Mouse (Mus musculus) intestine, embryonic 16.5 days (tissue): ENCODE data around the gene Ncf2. TPM values are rescaled to one million over a fixed set of nuclear protein-coding genes. Genes with fewer than 3 reads are reported as not detected.

ENCODE experiments used
- ATAC-seq: fragments of 200-750 bp; cut with Nextera tagmentation; 2 replicates; pipeline ENCODE4 v1.8.0; 2017; ENCODE audit warnings: moderate TSS enrichment, moderate library complexity
- H3K27ac ChIP-seq: fragments of 300-500 bp; sonication (generic); 2 replicates; pipeline ENCODE4 v1.5.1; 2014; ENCODE audit warnings: mild to moderate bottlenecking, low read length
- H3K27me3 ChIP-seq: fragments of 300-500 bp; sonication (generic); replicated peaks from 2 replicates; pipeline ENCODE4 v1.6.1; 2014; ENCODE audit warnings: low read length, control low read depth, mixed read lengths; ENCODE audit not compliant: control insufficient read depth, insufficient read depth
- H3K36me3 ChIP-seq: fragments of 300-500 bp; sonication (generic); 2 replicates; pipeline ENCODE4 v1.6.1; 2014; ENCODE audit warnings: low read length, control low read depth; ENCODE audit not compliant: control insufficient read depth, insufficient read depth
- H3K4me1 ChIP-seq: fragments of 300-500 bp; sonication (generic); 2 replicates; pipeline ENCODE4 v1.6.1; 2014; ENCODE audit warnings: low read length, control low read depth, mixed read lengths; ENCODE audit not compliant: control insufficient read depth, insufficient read depth
- H3K4me2 ChIP-seq: fragments of 300-500 bp; sonication (generic); 2 replicates; pipeline ENCODE4 v1.6.1; 2014; ENCODE audit warnings: low read depth, low read length, control low read depth
- H3K4me3 ChIP-seq: fragments of 300-500 bp; sonication (generic); 2 replicates; pipeline ENCODE4 v1.5.1; 2014; ENCODE audit warnings: mild to moderate bottlenecking, low read length
- H3K9ac ChIP-seq: fragments of 300-500 bp; sonication (generic); 2 replicates; pipeline ENCODE4 v1.6.1; 2014; ENCODE audit warnings: low read depth, low read length
- H3K9me3 ChIP-seq: fragments of 300-500 bp; sonication (generic); 2 replicates; pipeline ENCODE4 v1.6.1; 2016; ENCODE audit warnings: low read length, control low read depth; ENCODE audit not compliant: control insufficient read depth
- whole genome bisulfite sequencing: fragments of 180-500 bp; shearing (Covaris S2); extraction: QIAGEN DNeasy Blood & Tissue Kit; methylation state at CpG from one replicate; pipeline ENCODE4 v1.1.7; 2014; 5-methylcytosine and 5-hydroxymethylcytosine counted together
- polyA plus RNA-seq: library from polyadenylated mRNA; unstranded; fragments of >200 nt; fragmentation: Nextera tagmentation; extraction: Ambion mirVana; gene quantifications from 2 replicates; pipeline ENCODE4 v1.2.1, GENCODE M21; 2015

Gene Ncf2
- polyA plus RNA-seq, 1 experiment from 2014 or later, result 10.6 TPM

DNA sequence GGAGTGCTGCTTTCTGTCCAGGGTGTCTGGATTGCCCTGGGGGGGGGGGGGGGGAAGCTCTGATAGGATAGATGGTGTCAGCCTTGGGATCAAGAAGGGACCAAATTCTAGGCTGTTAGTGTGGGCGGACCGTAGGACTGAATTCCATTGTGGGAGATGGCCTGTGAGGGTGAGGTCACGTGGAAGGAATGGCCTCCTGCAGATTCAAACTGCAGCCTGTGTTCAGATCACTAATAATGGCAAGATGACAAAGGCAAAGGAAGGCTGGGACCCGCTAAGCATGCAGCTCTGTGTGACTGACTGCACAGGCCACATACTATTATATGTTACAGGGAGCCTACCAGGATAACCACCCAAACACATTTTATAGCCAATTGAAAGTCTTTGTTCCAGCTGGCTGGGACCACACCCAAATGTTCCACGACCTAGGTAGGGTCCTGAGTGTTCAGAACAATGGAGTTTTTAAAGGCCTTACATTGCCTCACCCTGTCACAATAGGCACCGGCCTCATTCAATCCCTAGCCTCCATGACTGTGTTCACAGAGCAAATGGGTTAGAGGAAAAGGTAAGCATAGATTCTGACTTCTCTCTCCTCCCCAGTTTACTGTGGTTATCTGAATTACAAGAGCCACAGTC lies 6.4 kb upstream of the Ncf2 start:
- Histone ChIP-seq H3K27ac (no peak overlapping the region), H3K4me3 (no peak overlapping the region), H3K9me3 (no peaks in the 10 kb centered on the region), H3K36me3 (no peaks in the 10 kb centered on the region), H3K4me1 (peaks cover 13% of the 10 kb centered on the region), H3K4me2 (no peak overlapping the region), H3K27me3 (no peaks in the 10 kb centered on the region), H3K9ac (no peak overlapping the region)
- no peak for ATAC-seq
- 60% methylated on average over 6 of the region's 6 CpGs for whole genome bisulfite sequencing

- no peaks in the 10 kb centered on the region for H3K27me3 ChIP-seq
- no peak overlapping the region for H3K27ac ChIP-seq
- WGBS, result 60% methylated on average over 8 of the region's 8 CpGs
- H3K4me3 ChIP-seq, result no peak overlapping the region
- H3K9ac ChIP-seq, result no peak overlapping the region
- no peaks in the 10 kb centered on the region for H3K36me3 ChIP-seq
- H3K4me1 ChIP-seq, result peaks cover 18% of the 10 kb centered on the region
- ATAC-seq, result no peak
- no peaks in the 10 kb centered on the region for H3K9me3 ChIP-seq
- H3K4me2 ChIP-seq, result no peak overlapping the region
These were observed 4.2 kb upstream of the Ncf2 start for GRCm38 (mm10) chr1:152795688-152796255.

GRCm38 (mm10) chr1:152796683-152797263 lies 3.2 kb upstream of the Ncf2 start:
- 83% methylated on average over 8 of the region's 8 CpGs for WGBS
- Histone ChIP-seq H3K9ac (no peak overlapping the region), H3K9me3 (no peaks in the 10 kb centered on the region), H3K36me3 (no peaks in the 10 kb centered on the region), H3K4me3 (no peak overlapping the region), H3K27ac (no peak overlapping the region), H3K4me2 (no peak overlapping the region), H3K4me1 (peaks cover 11% of the 10 kb centered on the region), H3K27me3 (no peaks in the 10 kb centered on the region)
- ATAC-seq, result no peak

- no peak for ATAC-seq
- WGBS, result 54% methylated on average over 9 of the region's 9 CpGs
- no peaks in the 10 kb centered on the region for H3K9me3 ChIP-seq
- no peak overlapping the region for H3K9ac ChIP-seq
- H3K36me3 ChIP-seq, result no peaks in the 10 kb centered on the region
- H3K4me2 ChIP-seq, result no peak overlapping the region
- no peak overlapping the region for H3K4me3 ChIP-seq
- peaks cover 11% of the 10 kb centered on the region for H3K4me1 ChIP-seq
- no peaks in the 10 kb centered on the region for H3K27me3 ChIP-seq
- H3K27ac ChIP-seq, result no peak overlapping the region
These were observed 1.9 kb upstream of the Ncf2 start for GRCm38 (mm10) chr1:152798125-152798524.

GRCm38 (mm10) chr1:152800633-152801176 lies 711 bp downstream of the Ncf2 start:
- Histone ChIP-seq H3K4me1 (peaks cover 11% of the 10 kb centered on the region), H3K4me3 (no peak overlapping the region), H3K36me3 (no peaks in the 10 kb centered on the region), H3K27me3 (no peaks in the 10 kb centered on the region), H3K9ac (no peak overlapping the region), H3K27ac (no peak overlapping the region), H3K4me2 (no peak overlapping the region), H3K9me3 (no peaks in the 10 kb centered on the region)
- 87% methylated on average over 13 of the region's 13 CpGs for WGBS
- ATAC-seq, result no peak

GRCm38 (mm10) chr1:152804907-152805306 lies 4.9 kb downstream of the Ncf2 start:
- Histone ChIP-seq H3K9ac (no peak overlapping the region), H3K4me3 (no peak overlapping the region), H3K27me3 (no peaks in the 10 kb centered on the region), H3K9me3 (no peaks in the 10 kb centered on the region), H3K27ac (no peak overlapping the region), H3K4me2 (no peak overlapping the region), H3K36me3 (no peaks in the 10 kb centered on the region), H3K4me1 (peaks cover 8% of the 10 kb centered on the region)
- 73% methylated on average over 6 of the region's 6 CpGs for WGBS
- ATAC-seq, result no peak

DNA sequence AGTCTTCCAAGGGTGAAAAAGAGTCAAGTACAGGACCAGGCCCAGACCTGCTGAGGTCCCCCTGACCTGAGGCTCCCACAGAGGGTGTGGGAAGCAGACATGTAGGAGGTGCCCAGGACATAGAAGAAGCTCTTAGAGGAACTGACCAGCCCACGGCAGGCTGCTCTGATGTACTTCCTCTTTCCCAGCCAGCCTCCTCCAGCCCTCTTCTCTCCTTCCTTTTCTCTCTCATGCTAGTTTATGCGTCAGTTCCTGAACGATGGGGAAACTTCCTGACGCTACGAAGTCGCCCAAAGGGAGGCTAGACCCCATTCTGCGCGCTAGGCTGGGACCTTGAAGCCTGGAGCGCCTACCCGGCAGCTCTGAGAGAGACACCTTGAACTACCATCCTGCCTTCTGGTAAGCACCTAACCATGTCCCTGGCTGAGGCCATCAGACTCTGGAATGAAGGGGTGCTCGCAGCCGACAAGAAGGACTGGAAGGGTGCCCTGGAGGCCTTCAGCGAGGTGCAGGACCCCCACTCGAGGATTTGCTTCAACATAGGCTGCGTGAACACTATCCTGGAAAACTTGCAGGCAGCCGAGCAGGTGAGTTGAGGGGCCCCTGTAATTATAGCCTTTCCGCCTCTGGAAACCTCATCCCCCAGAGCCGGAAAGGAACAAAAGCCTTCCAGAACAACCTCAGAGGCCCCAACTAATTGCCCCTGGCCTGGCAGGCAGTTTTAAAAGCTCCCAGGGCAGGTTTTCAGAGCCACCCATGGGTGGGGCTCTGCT lies 7.8 kb downstream of the Ncf2 start:
- Histone ChIP-seq H3K27me3 (no peaks in the 10 kb centered on the region), H3K4me3 (no peak overlapping the region), H3K9me3 (no peaks in the 10 kb centered on the region), H3K4me1 (peaks cover 9% of the 10 kb centered on the region), H3K36me3 (no peaks in the 10 kb centered on the region), H3K9ac (peak overlapping the region; percentile 30), H3K27ac (peak overlapping the region; percentile 93), H3K4me2 (peak overlapping the region; percentile 27; the same call in 1 of the 2 replicates)
- ATAC-seq, result peak; percentile 93
- 56% methylated on average over 18 of the region's 18 CpGs for WGBS

- no peaks in the 10 kb centered on the region for H3K27me3 ChIP-seq
- H3K4me2 ChIP-seq, result peak overlapping the region; percentile 9; the same call in 1 of the 2 replicates
- 63% methylated on average over 2 of the region's 2 CpGs for WGBS
- H3K9me3 ChIP-seq, result no peaks in the 10 kb centered on the region
- H3K9ac ChIP-seq, result no peak overlapping the region
- ATAC-seq, result no peak
- peak overlapping the region; percentile 93 for H3K27ac ChIP-seq
- H3K4me3 ChIP-seq, result no peak overlapping the region
- H3K36me3 ChIP-seq, result no peaks in the 10 kb centered on the region
- peaks cover 9% of the 10 kb centered on the region for H3K4me1 ChIP-seq
These were observed 8.3 kb downstream of the Ncf2 start for GRCm38 (mm10) chr1:152808392-152808680.

DNA sequence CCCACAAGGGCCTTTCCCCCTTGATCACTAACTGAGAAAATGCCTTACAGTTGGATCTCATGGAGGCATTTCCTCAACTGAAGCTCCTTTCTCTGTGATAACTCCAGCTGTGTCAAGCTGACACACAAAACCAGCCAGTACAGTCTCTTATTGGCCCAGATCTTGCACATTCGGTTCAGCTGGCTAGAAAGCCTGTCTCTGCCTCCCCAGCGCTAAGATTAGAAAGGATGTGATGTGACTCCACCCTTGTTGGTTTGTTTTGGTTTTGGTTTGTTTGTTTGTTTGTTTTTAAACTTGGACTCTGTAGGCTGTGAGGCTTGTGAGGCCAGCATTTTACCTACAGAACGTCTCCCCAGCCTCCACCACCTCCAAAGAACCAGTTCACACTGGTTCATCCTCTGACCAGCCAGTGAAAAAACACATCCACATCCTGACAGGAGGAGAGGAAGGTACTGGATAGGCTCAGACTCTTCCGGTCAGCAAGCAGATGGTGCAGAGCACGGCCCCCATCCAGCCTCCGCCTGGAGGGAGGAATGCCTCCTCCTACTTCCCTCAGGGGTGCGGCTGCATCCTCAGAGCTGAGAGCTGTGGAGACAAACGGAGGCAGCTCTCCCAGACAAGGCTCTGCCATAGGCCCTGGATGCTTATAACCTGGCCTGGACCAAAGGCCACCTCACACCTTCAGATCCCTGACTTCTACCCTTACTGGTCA lies 9.7 kb downstream of the Ncf2 start:
- Histone ChIP-seq H3K4me1 (peaks cover 9% of the 10 kb centered on the region), H3K27ac (peak overlapping the region; percentile 7; the same call in 1 of the 2 replicates), H3K4me2 (no peak overlapping the region), H3K36me3 (no peaks in the 10 kb centered on the region), H3K27me3 (no peaks in the 10 kb centered on the region), H3K9me3 (no peaks in the 10 kb centered on the region), H3K4me3 (no peak overlapping the region), H3K9ac (no peak overlapping the region)
- WGBS, result 31% methylated on average over 8 of the region's 8 CpGs
- peak; percentile 42; the same call in 1 of the 2 replicates for ATAC-seq
